Mouse (Mus musculus) C2C12 (cell line): Measurements from ENCODE around the gene Cacna1c.

ENCODE experiments used
- CEBPB ChIP-seq: IDR thresholded peaks from one replicate; pipeline ENCODE4 v1.6.1; 2011; ENCODE audit warnings: low read depth, mild to moderate bottlenecking, control low read depth, moderate library complexity
- CTCF ChIP-seq: IDR thresholded peaks from one replicate; pipeline ENCODE4 v1.5.1; 2011; ENCODE audit not compliant: control insufficient read depth, insufficient read depth, insufficient read length
- FOSL1 ChIP-seq: IDR thresholded peaks from one replicate; pipeline ENCODE4 v1.8.0; 2011; ENCODE audit warnings: mild to moderate bottlenecking, low read length; ENCODE audit not compliant: poor library complexity, insufficient read depth, severe bottlenecking
- MAX ChIP-seq: IDR thresholded peaks from one replicate; pipeline ENCODE4 v1.6.1; 2011; ENCODE audit warnings: mild to moderate bottlenecking, control low read depth
- USF1 ChIP-seq: IDR thresholded peaks from one replicate; pipeline ENCODE4 v1.6.1; 2011; ENCODE audit warnings: low read depth, mild to moderate bottlenecking, control low read depth, moderate library complexity

DNA sequence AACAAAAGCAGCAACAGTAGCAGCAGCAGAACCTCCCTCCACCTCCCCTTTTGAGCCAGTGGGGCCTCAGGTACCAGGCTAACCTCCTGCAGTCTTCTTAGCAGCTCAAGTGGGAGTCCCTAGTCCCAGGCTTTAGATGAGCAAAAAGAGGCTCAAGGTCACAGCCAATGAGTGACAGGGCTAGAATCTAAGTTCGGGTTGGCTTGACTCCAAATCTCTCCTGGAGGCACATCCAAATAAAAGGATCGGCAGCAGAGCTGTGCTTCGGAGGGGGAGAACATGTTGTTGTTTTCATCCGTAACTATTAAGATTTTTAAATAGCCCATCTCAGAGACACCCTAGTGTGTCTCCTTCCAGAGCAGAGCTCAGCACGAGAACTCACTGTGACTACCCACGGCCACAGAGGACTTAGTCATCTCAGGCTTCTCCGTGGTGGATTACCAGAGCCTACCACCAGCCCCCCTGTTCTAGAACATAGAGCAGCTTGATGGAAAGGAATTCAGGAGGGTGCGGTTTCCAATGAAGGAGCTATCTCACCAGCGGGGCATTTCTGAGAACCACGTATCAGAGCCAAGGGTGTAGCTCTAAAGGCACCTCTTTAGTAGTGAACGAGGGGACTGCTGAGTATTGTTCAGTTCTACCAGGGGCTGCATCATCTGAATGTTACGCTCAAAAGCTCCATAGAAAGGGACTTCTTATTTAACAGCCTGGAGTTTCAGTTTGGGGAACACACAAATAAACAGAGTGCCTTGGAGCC is 438.5 kb downstream of the Cacna1c start:
- TF ChIP-seq CTCF (no peak), MAX (no peak), FOSL1 (no peak), USF1 (no peak), CEBPB (no peak)
